Comparison of ENCODE assay signal across 13 mouse cellular contexts in the genomic region with DNA sequence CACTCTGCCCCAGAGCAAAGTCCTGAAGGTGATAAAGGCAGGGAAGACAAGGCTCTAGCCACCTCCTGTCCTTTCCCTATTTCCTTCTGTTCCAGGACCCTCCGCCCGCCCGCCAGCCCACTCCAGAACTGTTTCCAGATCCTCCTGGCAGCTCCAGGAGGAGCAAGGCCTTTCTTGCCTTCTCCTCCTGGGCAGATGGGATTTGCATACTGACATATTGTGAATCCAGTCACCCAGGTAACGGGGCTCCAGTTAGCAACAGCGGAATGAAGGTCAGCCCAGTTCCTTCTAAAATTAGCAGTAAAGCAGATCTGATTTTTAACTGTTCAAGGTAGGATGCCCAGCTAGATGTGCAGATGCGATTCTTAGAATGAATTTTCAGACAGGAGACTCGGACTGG.
DNase-seq lines count a peak whose midpoint lies in the region; ATAC-seq and TF ChIP-seq lines count a peak whose summit lies in the region.
"Had no signal": no experiment of that assay in that cellular context is flagged by ENCODE, and none has a peak within 500 bp of the region (broad histone marks: within the 10 kb centered on the region; RNA-seq: fewer than 3 reads in every experiment).

No protein-coding gene starts in this region.

- 45% methylated on average over 7 of the region's 7 CpGs for WGBS in hindbrain, embryonic 16.5 days
- WGBS in hindbrain, embryonic 12.5 days = 73% methylated on average over 7 of the region's 7 CpGs
- WGBS in thymus, adult 2 months = 97% methylated on average over 7 of the region's 7 CpGs

- H3K4me2 ChIP-seq in hindbrain, embryonic 16.5 days (ENCODE audit: low read length) = no peak overlapping the region
- no peak overlapping the region for H3K4me2 ChIP-seq in hindbrain, embryonic 12.5 days (replicated peaks)
- H3K4me2 ChIP-seq in CH12.LX (ENCODE audit: insufficient read depth, low read depth, poor library complexity, severe bottlenecking) = no peak overlapping the region
- H3K4me2 ChIP-seq: embryonic facial prominence, embryonic 13.5 days; liver, embryonic 15.5 days; neural tube, embryonic 12.5 days had no signal

- no peak for TF ChIP-seq EP300 in CH12.LX (IDR thresholded peaks at IDR 0.05; ENCODE audit: low read length)

- no peak overlapping the region for H3K27ac ChIP-seq in hindbrain, embryonic 16.5 days (ENCODE audit: low read depth, low read length)
- no peak overlapping the region for H3K27ac ChIP-seq in hindbrain, embryonic 12.5 days
- H3K27ac ChIP-seq in CH12.LX (ENCODE audit: insufficient read depth, low read depth) = no peak overlapping the region
- H3K27ac ChIP-seq in thymus, adult 2 months (ENCODE audit: control insufficient read depth, insufficient read depth, low read length) = no peak overlapping the region
- H3K27ac ChIP-seq: embryonic facial prominence, embryonic 13.5 days; liver, embryonic 15.5 days; neural tube, embryonic 12.5 days had no signal

- no peak overlapping the region for H3K4me3 ChIP-seq in hindbrain, embryonic 16.5 days (ENCODE audit: low read length)
- H3K4me3 ChIP-seq in hindbrain, embryonic 12.5 days = no peak overlapping the region
- H3K4me3 ChIP-seq in CH12.LX (replicated peaks in 1 of 3; ENCODE audit: low read depth in 2 of 3, low read length in 2 of 3, poor library complexity in 1 of 3) = no peak overlapping the region
- H3K4me3 ChIP-seq in thymus, adult 2 months (ENCODE audit: control insufficient read depth, insufficient read depth, low read length) = no peak overlapping the region
- H3K4me3 ChIP-seq: embryonic facial prominence, embryonic 13.5 days; liver, embryonic 15.5 days; neural tube, embryonic 12.5 days had no signal

- no peak for TF ChIP-seq POLR2A in CH12.LX (IDR thresholded peaks at IDR 0.05; ENCODE audit: low read depth, low read length)
- TF ChIP-seq POLR2A in thymus, adult 2 months (IDR thresholded peaks at IDR 0.05; ENCODE audit: control insufficient read depth, extremely low read depth, insufficient read depth, low read length, poor library complexity) = no peak

- H3K27me3 ChIP-seq in hindbrain, embryonic 16.5 days (replicated peaks; ENCODE audit: control insufficient read depth, insufficient read depth, low read length) = no peaks in the 10 kb centered on the region
- H3K27me3 ChIP-seq in hindbrain, embryonic 12.5 days = no peaks in the 10 kb centered on the region
- H3K27me3 ChIP-seq in CH12.LX (replicated peaks) = no peaks in the 10 kb centered on the region
- no peaks in the 10 kb centered on the region for H3K27me3 ChIP-seq in thymus, adult 2 months (ENCODE audit: control insufficient read depth, insufficient read depth, low read length)
- H3K27me3 ChIP-seq: embryonic facial prominence, embryonic 13.5 days; liver, embryonic 15.5 days; neural tube, embryonic 12.5 days had no signal

- H3K9ac ChIP-seq in hindbrain, embryonic 16.5 days (ENCODE audit: low read depth, low read length) = 0 out of 2 replicates have a peak overlapping the region, but pooled peaks have one; percentile 9
- no peak overlapping the region for H3K9ac ChIP-seq in hindbrain, embryonic 12.5 days
- no peak overlapping the region for H3K9ac ChIP-seq in CH12.LX (ENCODE audit: insufficient read depth, low read depth)
- H3K9ac ChIP-seq: embryonic facial prominence, embryonic 13.5 days; liver, embryonic 15.5 days; neural tube, embryonic 12.5 days had no signal

- ATAC-seq in hindbrain, embryonic 16.5 days = no peak
- ATAC-seq in hindbrain, embryonic 12.5 days (ENCODE audit: low FRiP score) = no peak
- ATAC-seq: intestine, postnatal 0 days had no signal

- H3K4me1 ChIP-seq in hindbrain, embryonic 16.5 days (ENCODE audit: control insufficient read depth, insufficient read depth, low read depth, low read length) = peaks cover 13% of the 10 kb centered on the region
- H3K4me1 ChIP-seq in hindbrain, embryonic 12.5 days = peaks cover 15% of the 10 kb centered on the region
- peaks cover 2 to 15% of the 10 kb centered on the region in 2 experiments; a peak in 3 of 4 replicates for H3K4me1 ChIP-seq in CH12.LX (ENCODE audit: control insufficient read depth in 1 of 2, insufficient read depth in 2 of 2)
- peaks cover 3% of the 10 kb centered on the region; the same call in 1 of the 2 replicates for H3K4me1 ChIP-seq in thymus, adult 2 months (replicated peaks; ENCODE audit: control insufficient read depth, insufficient read depth, low read length)

- dilution Hi-C loops in CH12.LX (cut with MboI; ENCODE audit: extremely low pct_ligation_motif_present, extremely low pct_unique_long_range_greater_than_20kb, low sequenced_read_pairs) = no loop called here

- no peak for TF ChIP-seq RAD21 in CH12.LX (IDR thresholded peaks at IDR 0.05; ENCODE audit: low read depth, low read length)

- no peaks in the 10 kb centered on the region for H3K36me3 ChIP-seq in hindbrain, embryonic 16.5 days (ENCODE audit: control insufficient read depth, insufficient read depth, low read length)
- H3K36me3 ChIP-seq in hindbrain, embryonic 12.5 days = no peaks in the 10 kb centered on the region
- no peaks in the 10 kb centered on the region for H3K36me3 ChIP-seq in CH12.LX (replicated peaks in 1 of 2; ENCODE audit: control insufficient read depth in 1 of 2, insufficient read depth in 1 of 2, low read length in 1 of 2)
- no peaks in the 10 kb centered on the region for H3K36me3 ChIP-seq in thymus, adult 2 months (ENCODE audit: control insufficient read depth, insufficient read depth, low read length)
- H3K36me3 ChIP-seq: embryonic facial prominence, embryonic 13.5 days; liver, embryonic 15.5 days; neural tube, embryonic 12.5 days had no signal

- H3K9me3 ChIP-seq in hindbrain, embryonic 16.5 days (ENCODE audit: control insufficient read depth, low read length) = no peaks in the 10 kb centered on the region
- H3K9me3 ChIP-seq in hindbrain, embryonic 12.5 days (replicated peaks) = no peaks in the 10 kb centered on the region
- no peaks in the 10 kb centered on the region for H3K9me3 ChIP-seq in CH12.LX (replicated peaks; ENCODE audit: low read length)
- H3K9me3 ChIP-seq: embryonic facial prominence, embryonic 13.5 days; liver, embryonic 15.5 days; neural tube, embryonic 12.5 days had no signal

- intact Hi-C loops in heart, postnatal 25 days (cut with DNase I) = no loop called here

- in situ Hi-C loops in CH12.LX (cut with MboI; ENCODE audit: low pct_ligation_motif_present, low pct_unique_long_range_greater_than_20kb, low sequenced_read_pairs) = no loop called here

- DNase-seq in adrenal gland, adult (ENCODE audit: inconsistent age in 2 of 2, low spot score in 1 of 2) = peak; percentile 21 to 70
- DNase-seq in adrenal gland, adult 8-10 months = no peak
- DNase-seq in CH12.LX (ENCODE audit: extremely low read depth) = peak; percentile 54
- DNase-seq in cerebellum, postnatal 10 days = peak; percentile 71 to 74
- no peak for DNase-seq in thymus, adult 2 months
- no peak for DNase-seq in heart, postnatal 25 days (ENCODE audit: low spot score)
- DNase-seq: thymus, postnatal 14 days had no signal

- TF ChIP-seq CTCF in CH12.LX (conservative IDR thresholded peaks at IDR 0.05 in 1 of 2, IDR thresholded peaks at IDR 0.05 in 1 of 2; ENCODE audit: low read depth in 2 of 2, low read length in 2 of 2) = no peak
- TF ChIP-seq CTCF in thymus, adult 2 months (IDR thresholded peaks at IDR 0.05; ENCODE audit: borderline replicate concordance, control insufficient read depth, extremely low read depth, insufficient read depth, low read length, poor library complexity) = no peak

- H3K79me2 ChIP-seq in CH12.LX (replicated peaks; ENCODE audit: control insufficient read depth, extremely low read depth, insufficient read depth, poor library complexity, severe bottlenecking) = no peaks in the 10 kb centered on the region

TF ChIP-seq in CH12.LX, 34 proteins besides CTCF, POLR2A, EP300 and RAD21:
- TF ChIP-seq UBTF (IDR thresholded peaks at IDR 0.05; ENCODE audit: low read depth, low read length) (no peak), USF1 (IDR thresholded peaks at IDR 0.05; ENCODE audit: low read depth, low read length) (no peak), TCF12 (IDR thresholded peaks at IDR 0.05; ENCODE audit: low read depth, low read length) (peak; percentile 32; the same call in 1 of the 2 replicates), GABPA (IDR thresholded peaks at IDR 0.05; ENCODE audit: insufficient replicate concordance, low read depth, low read length) (no peak), ELF1 (IDR thresholded peaks at IDR 0.05; ENCODE audit: low read depth, low read length) (no peak), JUND (conservative IDR thresholded peaks at IDR 0.05; ENCODE audit: low read depth, low read length) (no peak), HCFC1 (IDR thresholded peaks at IDR 0.05; ENCODE audit: low read depth, low read length) (no peak), MEF2A (IDR thresholded peaks at IDR 0.05; ENCODE audit: borderline replicate concordance, low read depth, low read length) (no peak), MXI1 (IDR thresholded peaks at IDR 0.05; ENCODE audit: low read depth, low read length) (no peak), PAX5 (IDR thresholded peaks at IDR 0.05; ENCODE audit: low read length) (no peak), JUN (IDR thresholded peaks at IDR 0.05; ENCODE audit: insufficient read depth, low read depth, low read length) (no peak), MAZ (IDR thresholded peaks at IDR 0.05; ENCODE audit: low read depth, low read length) (no peak), ETS1 (conservative IDR thresholded peaks at IDR 0.05; ENCODE audit: low read depth, low read length) (0 out of 2 replicates have a peak, but pooled peaks have one; percentile 26), ZC3H11A (IDR thresholded peaks at IDR 0.05; ENCODE audit: low read depth, low read length) (no peak), POLR2AphosphoS2 (IDR thresholded peaks at IDR 0.05; ENCODE audit: low read depth, low read length) (no peak)

Comparison
In these comparisons a context has a peak if more than half of its experiments do, and no peak if none do; other contexts are left out.
1. DNase-seq: peak in adrenal gland, adult (2 of 2), CH12.LX (single experiment) and cerebellum, postnatal 10 days (2 of 2); none in adrenal gland, adult 8-10 months (single experiment), thymus, adult 2 months (single experiment) and heart, postnatal 25 days (single experiment).